Mouse (Mus musculus): ENCODE data around the gene Bahcc1.

GRCm38 (mm10) chr11:120298441-120299141 lies 65.8 kb downstream of the Bahcc1 start:
- TF ChIP-seq POLR2A (IDR thresholded peaks at IDR 0.05; ENCODE audit: extremely low read depth, insufficient read depth, low read length): no peak
- no peak for TF ChIP-seq CTCF (IDR thresholded peaks at IDR 0.05; ENCODE audit: low read depth, low read length)

Data from liver, adult 2 months (tissue).